Mouse (Mus musculus): ENCODE measurements around the gene Rnf207.

- TF ChIP-seq CTCF (IDR thresholded peaks at IDR 0.05; ENCODE audit: low read depth), result no peak
- no peak for TF ChIP-seq EP300 (IDR thresholded peaks at IDR 0.05; ENCODE audit: low read depth)
These were observed 14.1 kb downstream of the Rnf207 start for GRCm38 (mm10) chr4:152304685-152305084.

All from liver, embryonic 14.5 days (tissue).